Mouse (Mus musculus) midbrain, embryonic 11.5 days (tissue): Measurements from ENCODE around the gene Zbtb22. TPM values are rescaled to one million over a fixed set of nuclear protein-coding genes. Genes with fewer than 3 reads are reported as not detected.
"Not testable (repeated sequence)": the region's sequence is repeated elsewhere in the genome, so short reads cannot be mapped to it uniquely, and the experiment has no call there.

Experiments
- ATAC-seq: fragments of 200-750 bp; cut with Nextera tagmentation; 2 replicates; pipeline ENCODE4 v1.8.0; 2017; ENCODE audit warnings: moderate TSS enrichment, moderate library complexity; ENCODE audit not compliant: low FRiP score
- DNase-seq: peaks from one replicate; pipeline ENCODE4 v3.0.0; 2015; ENCODE audit warnings: low spot score; ENCODE audit errors: missing footprints
- H3K27ac ChIP-seq: fragments of 300-500 bp; sonication (generic); 2 replicates; pipeline ENCODE4 v1.5.1; 2014; ENCODE audit warnings: low read depth, low read length
- H3K27me3 ChIP-seq: fragments of 300-500 bp; sonication (generic); 2 replicates; pipeline ENCODE4 v1.6.1; 2014; ENCODE audit warnings: mild to moderate bottlenecking, low read length, moderate library complexity, mixed read lengths; ENCODE audit not compliant: control insufficient read depth, insufficient read depth
- H3K36me3 ChIP-seq: fragments of 300-500 bp; sonication (generic); 2 replicates; pipeline ENCODE4 v1.6.1; 2014; ENCODE audit warnings: mild to moderate bottlenecking, low read length, moderate library complexity, mixed read lengths; ENCODE audit not compliant: control insufficient read depth, insufficient read depth
- H3K4me1 ChIP-seq: fragments of 300-500 bp; sonication (generic); 2 replicates; pipeline ENCODE4 v1.6.1; 2014; ENCODE audit warnings: low read length; ENCODE audit not compliant: control insufficient read depth, insufficient read depth
- H3K4me2 ChIP-seq: fragments of 300-500 bp; sonication (generic); 2 replicates; pipeline ENCODE4 v1.6.1; 2014; ENCODE audit warnings: mild to moderate bottlenecking, moderate library complexity
- H3K4me3 ChIP-seq: fragments of 300-500 bp; sonication (generic); 2 replicates; pipeline ENCODE4 v1.5.1; 2014; ENCODE audit warnings: low read depth, low read length
- H3K9ac ChIP-seq: fragments of 300-500 bp; sonication (generic); 2 replicates; pipeline ENCODE4 v1.6.1; 2014; ENCODE audit warnings: low read length
- H3K9me3 ChIP-seq: fragments of 300-500 bp; sonication (generic); 2 replicates; pipeline ENCODE4 v1.6.1; 2016; ENCODE audit warnings: low read length; ENCODE audit not compliant: control insufficient read depth
- WGBS: fragments of 180-500 bp; shearing (Covaris S2); extraction: QIAGEN DNeasy Blood & Tissue Kit; methylation state at CpG from one replicate; pipeline ENCODE4 v1.1.7; 2014; 5-methylcytosine and 5-hydroxymethylcytosine counted together
- polyA plus RNA-seq: library from polyadenylated mRNA; unstranded; fragments of >200 nt; fragmentation: Nextera tagmentation; extraction: Ambion mirVana; gene quantifications from 2 replicates; pipeline ENCODE4 v1.2.1, GENCODE M21; 2014

Gene Zbtb22
- polyA plus RNA-seq, 1 experiment from 2014 or later: 9.4 TPM

DNA sequence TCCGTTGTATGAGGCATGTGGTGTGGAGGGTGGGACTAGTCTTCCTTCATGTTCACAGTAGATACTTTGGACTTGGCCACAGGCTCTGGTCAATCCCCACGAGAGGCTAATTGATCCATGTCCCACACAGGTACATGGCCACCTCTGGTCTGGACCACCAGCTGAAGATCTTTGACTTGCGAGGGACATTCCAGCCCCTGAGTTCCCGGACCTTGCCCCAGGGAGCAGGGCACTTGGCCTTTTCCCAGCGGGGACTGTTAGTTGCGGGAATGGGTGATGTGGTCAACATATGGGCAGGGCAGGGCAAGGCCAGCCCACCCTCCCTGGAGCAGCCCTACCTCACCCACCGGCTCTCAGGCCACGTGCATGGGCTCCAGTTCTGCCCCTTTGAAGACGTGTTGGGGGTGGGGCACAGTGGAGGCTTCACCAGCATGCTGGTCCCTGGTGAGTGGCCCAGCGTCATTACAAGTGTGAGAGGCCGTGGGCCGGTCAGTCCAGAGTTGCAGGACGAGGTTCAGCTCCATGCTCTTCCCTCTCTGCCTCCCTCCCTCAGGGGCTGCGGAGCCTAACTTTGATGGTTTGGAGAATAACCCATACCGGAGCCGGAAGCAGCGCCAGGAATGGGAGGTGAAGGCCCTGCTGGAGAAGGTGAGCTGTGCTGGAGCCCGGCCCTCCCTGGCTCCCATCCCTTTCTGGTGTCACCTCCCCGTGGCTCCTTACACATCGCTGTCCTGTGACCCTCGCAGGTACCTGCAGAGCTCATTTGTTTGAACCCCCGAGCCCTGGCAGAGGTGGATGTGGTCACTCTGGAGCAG, 32.6 kb downstream of the Zbtb22 start:
- Histone ChIP-seq H3K4me1 (peaks cover 24% of the 10 kb centered on the region), H3K36me3 (peaks cover 17% of the 10 kb centered on the region), H3K27ac (no peak overlapping the region), H3K4me2 (no peak overlapping the region), H3K9me3 (no peaks in the 10 kb centered on the region), H3K9ac (no peak overlapping the region), H3K4me3 (no peak overlapping the region), H3K27me3 (no peaks in the 10 kb centered on the region)
- ATAC-seq (no peak), DNase-seq (no peak)
- 90% methylated on average over 22 of the region's 22 CpGs for WGBS

DNA sequence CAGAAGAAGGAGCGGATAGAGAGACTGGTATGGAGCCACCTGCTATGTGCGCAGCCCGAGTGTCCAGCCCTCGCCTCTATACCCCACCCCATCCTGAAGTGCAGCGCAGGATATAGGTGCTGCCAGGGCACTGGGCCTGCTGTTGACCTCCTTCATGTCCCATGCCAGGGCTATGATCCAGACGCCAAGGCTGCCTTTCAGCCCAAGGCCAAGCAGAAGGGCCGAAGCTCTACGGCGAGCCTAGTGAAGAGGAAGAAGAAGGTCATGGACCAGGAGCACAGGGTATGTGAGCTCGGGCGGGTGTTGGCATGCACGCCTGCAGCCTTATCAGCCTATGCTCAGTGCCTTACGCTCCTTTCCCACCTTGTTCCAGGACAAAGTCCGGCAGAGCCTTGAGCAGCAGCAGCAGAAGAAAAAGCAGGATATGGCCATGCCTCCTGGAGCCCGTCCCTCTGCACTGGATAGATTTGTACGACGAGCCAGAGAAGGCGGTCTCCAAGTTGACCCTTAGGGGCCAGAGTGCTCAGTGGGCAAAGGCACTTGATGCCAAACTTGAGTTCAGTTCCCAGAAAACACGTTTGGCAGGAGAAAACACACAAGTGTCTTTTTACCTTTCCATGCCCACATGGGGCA, 33.3 kb downstream of the Zbtb22 start:
- no peaks in the 10 kb centered on the region for H3K9me3 ChIP-seq
- 92% methylated on average over 19 of the region's 19 CpGs for WGBS
- peaks cover 29% of the 10 kb centered on the region for H3K4me1 ChIP-seq
- H3K4me2 ChIP-seq: no peak overlapping the region
- H3K9ac ChIP-seq: no peak overlapping the region
- no peak overlapping the region for H3K27ac ChIP-seq
- H3K4me3 ChIP-seq: no peak overlapping the region
- H3K27me3 ChIP-seq: no peaks in the 10 kb centered on the region
- ATAC-seq (no peak), DNase-seq (no peak)
- H3K36me3 ChIP-seq: peaks cover 19% of the 10 kb centered on the region

DNA sequence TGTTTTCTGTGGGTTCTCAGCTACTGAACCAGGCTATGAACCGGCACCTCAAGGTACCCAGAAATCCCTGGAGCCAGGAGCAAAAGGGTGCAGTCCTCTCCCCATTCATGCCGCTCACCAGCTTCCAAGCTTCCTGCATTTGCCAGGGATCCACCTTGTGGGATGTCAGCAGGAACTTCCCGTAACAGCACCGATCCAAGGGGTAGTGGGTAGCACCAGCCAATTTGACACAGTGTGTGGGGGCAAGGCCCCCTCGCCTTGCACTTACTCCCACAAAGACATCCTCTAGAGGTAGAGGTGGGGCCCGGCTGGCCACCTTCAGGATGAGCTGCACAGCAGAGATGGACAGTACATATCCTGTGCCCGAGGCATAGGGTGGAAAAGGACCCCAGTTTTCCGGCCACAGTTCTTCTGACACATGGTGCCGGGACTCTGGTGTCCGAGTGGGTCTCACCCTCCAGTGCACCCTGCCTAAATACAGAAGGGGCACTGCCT, 34.5 kb downstream of the Zbtb22 start:
- ATAC-seq (no peak), DNase-seq (no peak)
- peak overlapping the region; percentile 68; the same call in 1 of the 2 replicates for H3K9ac ChIP-seq
- no peaks in the 10 kb centered on the region for H3K27me3 ChIP-seq
- peak overlapping the region; percentile 37; the same call in 1 of the 2 replicates for H3K4me3 ChIP-seq
- WGBS: 76% methylated on average over 10 of the region's 10 CpGs
- peaks cover 37% of the 10 kb centered on the region for H3K4me1 ChIP-seq
- H3K27ac ChIP-seq: no peak overlapping the region
- H3K36me3 ChIP-seq: peaks cover 19% of the 10 kb centered on the region
- no peaks in the 10 kb centered on the region for H3K9me3 ChIP-seq
- H3K4me2 ChIP-seq: peak overlapping the region; percentile 69; the same call in 1 of the 2 replicates

DNA sequence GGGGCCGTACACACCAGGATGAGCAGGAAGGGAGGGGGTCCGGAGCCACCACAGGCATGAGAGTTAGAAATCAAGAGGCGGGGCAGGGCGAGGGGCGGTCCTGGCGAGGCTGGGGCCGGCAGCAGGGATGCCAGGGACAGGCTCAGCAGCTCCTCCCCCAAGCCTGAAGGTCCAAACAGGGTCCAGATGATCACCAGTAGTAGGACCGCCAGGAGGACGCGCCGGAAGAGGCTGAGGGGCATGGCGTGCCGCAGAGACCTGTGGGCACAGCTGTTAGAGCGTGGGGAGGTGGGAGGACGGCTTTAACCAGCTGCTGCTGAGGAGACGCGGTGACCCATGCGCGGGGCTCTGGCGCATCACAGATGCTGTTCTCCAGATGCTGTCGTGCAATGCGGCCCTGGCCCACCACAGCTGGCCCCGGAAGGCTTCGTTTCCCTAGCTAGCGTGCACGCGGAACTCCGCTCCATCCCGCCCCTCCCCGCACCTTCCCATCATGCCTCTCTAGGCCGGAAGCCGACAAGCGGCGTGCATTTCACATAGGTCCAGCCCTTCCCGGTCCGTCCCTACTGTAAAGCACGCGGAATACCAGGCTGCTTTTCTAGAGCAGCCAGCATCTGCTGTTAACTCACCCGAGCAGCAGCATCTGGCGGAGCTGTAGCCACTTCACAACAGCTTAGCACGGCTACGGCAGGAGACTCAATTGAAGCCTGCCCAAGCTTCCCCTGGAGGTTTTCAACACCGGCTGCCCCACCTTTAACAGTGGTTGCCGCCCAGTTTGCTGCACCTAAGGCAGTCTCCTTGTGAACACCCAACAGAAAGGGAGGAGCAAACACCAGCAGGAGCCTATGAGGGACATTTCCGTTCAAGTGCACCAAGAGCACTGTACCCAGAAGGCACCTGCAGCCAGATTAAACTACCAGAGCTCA, 35.6 kb downstream of the Zbtb22 start, which contains the start of gene B3galt4:
TSS of gene B3galt4 (minus strand) at position 468 of the 926 bp plus-strand sequence.
- ATAC-seq (peak; percentile 63), DNase-seq (peak; percentile 98)
- peak within 1 kb of the TSS; percentile 37 for H3K4me3 ChIP-seq
- H3K9ac ChIP-seq: peak within 1 kb of the TSS; percentile 68
- peaks cover 19% of the 10 kb centered on the region for H3K36me3 ChIP-seq
- no peaks in the 10 kb centered on the region for H3K27me3 ChIP-seq
- peak within 1 kb of the TSS; percentile 81 for H3K27ac ChIP-seq
- no peaks in the 10 kb centered on the region for H3K9me3 ChIP-seq
- H3K4me2 ChIP-seq: peak within 1 kb of the TSS; percentile 69
- under 1% methylated on average over 45 of the region's 45 CpGs for WGBS
- peaks cover 38% of the 10 kb centered on the region for H3K4me1 ChIP-seq

DNA sequence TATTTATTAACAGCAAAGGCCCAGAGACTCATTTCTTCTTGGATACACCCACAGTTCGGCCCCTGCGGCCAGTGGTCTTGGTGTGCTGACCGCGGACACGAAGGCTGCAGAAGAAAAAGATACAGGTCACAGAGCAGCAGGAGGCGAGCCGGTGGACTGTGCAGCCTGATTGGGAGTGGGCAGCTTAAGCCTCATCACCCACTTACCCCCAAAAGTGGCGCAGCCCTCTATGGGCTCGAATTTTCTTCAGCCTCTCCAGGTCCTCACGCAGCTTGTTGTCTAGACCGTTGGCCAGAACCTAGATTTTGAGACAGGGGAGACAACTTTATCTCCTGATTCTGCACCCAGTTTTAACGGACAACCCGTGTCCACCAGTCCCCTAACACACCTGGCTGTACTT, 36.3 kb downstream of the Zbtb22 start:
- WGBS: 76% methylated on average over 13 of the region's 13 CpGs
- ATAC-seq, H3K27me3 ChIP-seq, H3K9me3 ChIP-seq, H3K27ac ChIP-seq, H3K9ac ChIP-seq: not testable (repeated sequence)
- peaks cover 44% of the 10 kb centered on the region for H3K4me1 ChIP-seq
- DNase-seq: peak; percentile 81
- H3K4me2 ChIP-seq: peak overlapping the region; percentile 69
- peaks cover 19% of the 10 kb centered on the region for H3K36me3 ChIP-seq
- H3K4me3 ChIP-seq: peak overlapping the region; percentile 37; the same call in 1 of the 2 replicates

DNA sequence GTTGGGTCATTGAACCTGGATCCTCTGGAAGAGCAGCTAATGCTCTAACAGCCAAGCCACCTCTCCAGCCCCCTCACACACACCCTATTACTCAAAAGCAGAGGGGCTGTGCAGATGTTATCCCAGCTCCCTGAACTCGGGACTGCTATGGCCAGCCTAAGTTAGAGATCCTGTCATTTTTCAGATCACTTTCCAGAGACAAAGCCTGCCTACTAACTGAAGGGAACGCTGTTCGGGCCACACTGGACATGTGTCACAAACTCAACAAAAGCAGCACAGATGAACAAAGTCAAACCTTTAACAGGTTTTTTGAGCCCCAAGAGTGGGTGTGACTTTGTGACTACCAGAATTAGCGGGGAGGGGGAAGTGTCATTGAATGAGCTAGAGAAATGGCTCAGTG, 37.2 kb downstream of the Zbtb22 start:
- DNase-seq (no peak), ATAC-seq (no peak)
- no peaks in the 10 kb centered on the region for H3K9me3 ChIP-seq
- H3K27me3 ChIP-seq: no peaks in the 10 kb centered on the region
- 79% methylated on average over 4 of the region's 4 CpGs for WGBS
- no peak overlapping the region; the same call in 1 of the 2 replicates for H3K9ac ChIP-seq
- H3K4me1 ChIP-seq: peaks cover 44% of the 10 kb centered on the region
- peaks cover 19% of the 10 kb centered on the region for H3K36me3 ChIP-seq
- no peak overlapping the region for H3K4me3 ChIP-seq
- H3K4me2 ChIP-seq: no peak overlapping the region
- no peak overlapping the region for H3K27ac ChIP-seq

DNA sequence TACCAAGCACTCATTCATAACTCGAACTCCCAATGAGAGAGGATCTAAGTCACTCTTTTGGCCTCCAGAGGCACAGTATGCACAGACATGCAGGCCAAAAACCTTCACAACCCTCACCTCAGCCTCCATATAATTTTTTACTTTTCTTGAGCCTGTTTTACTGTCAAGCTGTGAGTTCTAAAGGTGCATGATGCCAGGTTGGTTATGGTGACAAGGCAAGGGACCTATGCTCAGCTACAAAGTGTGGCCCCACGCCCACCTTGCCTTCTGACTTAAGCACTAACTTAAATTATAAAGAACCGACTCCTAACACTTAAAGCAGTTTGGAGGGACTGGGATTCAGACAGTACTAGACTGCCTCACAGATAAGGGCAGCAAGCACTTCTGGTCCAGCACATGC, 37.6 kb downstream of the Zbtb22 start:
- DNase-seq (no peak), ATAC-seq (no peak)
- H3K4me2 ChIP-seq: no peak overlapping the region
- no peak overlapping the region for H3K27ac ChIP-seq
- peaks cover 44% of the 10 kb centered on the region for H3K4me1 ChIP-seq
- 86% methylated on average over 3 of the region's 3 CpGs for WGBS
- H3K9me3 ChIP-seq: no peaks in the 10 kb centered on the region
- H3K36me3 ChIP-seq: peaks cover 19% of the 10 kb centered on the region
- no peak overlapping the region for H3K4me3 ChIP-seq
- H3K27me3 ChIP-seq: no peaks in the 10 kb centered on the region
- no peak overlapping the region; the same call in 1 of the 2 replicates for H3K9ac ChIP-seq

DNA sequence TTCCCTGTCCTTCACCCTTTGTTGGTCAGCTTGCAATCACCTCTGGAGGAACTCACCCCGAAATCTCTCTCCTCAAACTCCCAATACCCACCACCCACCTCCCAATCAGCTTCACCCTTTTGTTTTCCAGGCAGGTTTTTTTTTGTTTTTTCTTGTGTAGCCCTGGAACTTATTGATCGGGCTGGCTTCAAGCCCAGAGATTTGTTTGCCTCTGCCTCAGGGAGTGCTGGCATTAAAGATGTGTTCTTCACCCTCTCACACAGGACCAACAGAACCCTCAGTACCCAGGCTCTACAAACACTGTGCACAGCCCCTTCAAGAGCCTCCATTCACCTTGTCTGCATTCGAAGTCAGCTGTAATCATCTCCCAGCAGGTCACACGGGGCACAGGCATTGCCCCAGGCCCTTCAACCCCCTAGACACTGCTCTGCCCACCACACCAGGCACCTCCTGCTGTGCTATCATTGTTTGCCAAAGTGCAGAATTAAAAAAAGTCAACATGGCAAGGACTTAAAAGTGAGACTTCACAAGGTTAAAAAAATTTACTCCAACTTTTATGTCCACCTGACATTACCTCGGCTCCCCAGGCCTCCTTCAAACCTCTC, 38.4 kb downstream of the Zbtb22 start:
- Histone ChIP-seq H3K4me1 (peaks cover 44% of the 10 kb centered on the region), H3K27ac (peak overlapping the region; percentile 84; the same call in 1 of the 2 replicates), H3K9ac (peak overlapping the region; percentile 99), H3K27me3 (no peaks in the 10 kb centered on the region), H3K9me3 (no peaks in the 10 kb centered on the region), H3K4me3 (peak overlapping the region; percentile 98), H3K36me3 (peaks cover 24% of the 10 kb centered on the region), H3K4me2 (peak overlapping the region; percentile 99)
- ATAC-seq: no peak
- no peak for DNase-seq
- WGBS: 47% methylated on average over 5 of the region's 5 CpGs
